Mouse (Mus musculus) testis, adult 2 months (tissue): Measurements from ENCODE around the gene Wipf2. TPM values are rescaled to one million over a fixed set of nuclear protein-coding genes. Genes with fewer than 3 reads are reported as not detected.

Experiments used
- H3K27ac ChIP-seq: fragments of 200-500 bp; 2 replicates; pipeline ENCODE4 v1.5.1; 2012; ENCODE audit warnings: low read depth, low read length; ENCODE audit not compliant: control insufficient read depth, insufficient read depth
- H3K27me3 ChIP-seq: fragments of 200-500 bp; 2 replicates; pipeline ENCODE4 v1.6.1; 2012; ENCODE audit warnings: mild to moderate bottlenecking, low read length, moderate library complexity; ENCODE audit not compliant: control insufficient read depth, insufficient read depth
- H3K36me3 ChIP-seq: fragments of 200-500 bp; 2 replicates; pipeline ENCODE4 v1.6.1; 2012; ENCODE audit warnings: mild to moderate bottlenecking, low read length; ENCODE audit not compliant: control insufficient read depth, insufficient read depth
- H3K4me1 ChIP-seq: fragments of 200-500 bp; 2 replicates; pipeline ENCODE4 v1.6.1; 2012; ENCODE audit warnings: low read length; ENCODE audit not compliant: control insufficient read depth, insufficient read depth
- H3K4me3 ChIP-seq: fragments of 200-500 bp; 2 replicates; pipeline ENCODE4 v1.5.1; 2012; ENCODE audit warnings: low read depth, mild to moderate bottlenecking, low read length, moderate library complexity, mixed read lengths; ENCODE audit not compliant: control insufficient read depth
- CTCF ChIP-seq: fragments of 200-500 bp; IDR thresholded peaks from 2 replicates; pipeline ENCODE4 v1.5.1; 2012; ENCODE audit warnings: low read depth, mild to moderate bottlenecking, inconsistent platforms, low read length, moderate library complexity; ENCODE audit not compliant: control insufficient read depth, insufficient read depth, insufficient replicate concordance
- POLR2A ChIP-seq: fragments of 200-500 bp; IDR thresholded peaks from 2 replicates; pipeline ENCODE4 v1.6.1; 2012; ENCODE audit warnings: low read depth, mild to moderate bottlenecking, inconsistent platforms, low read length, moderate library complexity; ENCODE audit not compliant: control insufficient read depth
- polyA plus RNA-seq: library from polyadenylated mRNA; depleted of rRNA; stranded (reverse); fragments of >200 nt; gene quantifications from 2 replicates; pipeline ENCODE4 v1.2.3, GENCODE M21; 2012

The Wipf2 gene
- polyA plus RNA-seq, 1 experiment, result 6.4 TPM

GRCm38 (mm10) chr11:98949958-98950460, 86.6 kb downstream of the Wipf2 start:
- Histone ChIP-seq H3K27me3 (no peaks in the 10 kb centered on the region), H3K4me1 (peaks cover 35% of the 10 kb centered on the region), H3K27ac (no peak overlapping the region), H3K4me3 (no peak overlapping the region), H3K36me3 (no peaks in the 10 kb centered on the region)
- TF ChIP-seq POLR2A, result no peak
- no peak for TF ChIP-seq CTCF

DNA sequence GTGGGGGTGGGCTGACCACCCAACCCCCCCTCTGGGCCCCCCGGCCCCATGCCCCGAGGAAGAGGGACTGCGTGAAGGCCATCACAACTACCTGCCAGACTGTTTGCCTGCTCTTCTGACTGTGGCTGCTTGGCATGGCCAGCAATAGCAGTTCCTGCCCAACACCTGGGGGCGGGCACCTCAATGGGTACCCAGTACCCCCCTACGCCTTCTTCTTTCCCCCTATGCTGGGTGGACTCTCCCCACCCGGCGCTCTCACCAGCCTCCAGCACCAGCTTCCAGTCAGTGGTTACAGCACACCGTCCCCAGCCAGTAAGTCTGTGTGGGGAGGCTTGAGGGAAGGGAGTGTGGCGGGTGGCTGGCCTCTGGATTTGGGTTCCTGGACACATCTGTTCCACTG, 87.0 kb downstream of the Wipf2 start:
- H3K36me3 ChIP-seq, result no peaks in the 10 kb centered on the region
- H3K4me1 ChIP-seq, result peaks cover 38% of the 10 kb centered on the region
- H3K27me3 ChIP-seq, result no peaks in the 10 kb centered on the region
- TF ChIP-seq POLR2A (no peak), CTCF (no peak)
- no peak overlapping the region for H3K4me3 ChIP-seq
- no peak overlapping the region for H3K27ac ChIP-seq

DNA sequence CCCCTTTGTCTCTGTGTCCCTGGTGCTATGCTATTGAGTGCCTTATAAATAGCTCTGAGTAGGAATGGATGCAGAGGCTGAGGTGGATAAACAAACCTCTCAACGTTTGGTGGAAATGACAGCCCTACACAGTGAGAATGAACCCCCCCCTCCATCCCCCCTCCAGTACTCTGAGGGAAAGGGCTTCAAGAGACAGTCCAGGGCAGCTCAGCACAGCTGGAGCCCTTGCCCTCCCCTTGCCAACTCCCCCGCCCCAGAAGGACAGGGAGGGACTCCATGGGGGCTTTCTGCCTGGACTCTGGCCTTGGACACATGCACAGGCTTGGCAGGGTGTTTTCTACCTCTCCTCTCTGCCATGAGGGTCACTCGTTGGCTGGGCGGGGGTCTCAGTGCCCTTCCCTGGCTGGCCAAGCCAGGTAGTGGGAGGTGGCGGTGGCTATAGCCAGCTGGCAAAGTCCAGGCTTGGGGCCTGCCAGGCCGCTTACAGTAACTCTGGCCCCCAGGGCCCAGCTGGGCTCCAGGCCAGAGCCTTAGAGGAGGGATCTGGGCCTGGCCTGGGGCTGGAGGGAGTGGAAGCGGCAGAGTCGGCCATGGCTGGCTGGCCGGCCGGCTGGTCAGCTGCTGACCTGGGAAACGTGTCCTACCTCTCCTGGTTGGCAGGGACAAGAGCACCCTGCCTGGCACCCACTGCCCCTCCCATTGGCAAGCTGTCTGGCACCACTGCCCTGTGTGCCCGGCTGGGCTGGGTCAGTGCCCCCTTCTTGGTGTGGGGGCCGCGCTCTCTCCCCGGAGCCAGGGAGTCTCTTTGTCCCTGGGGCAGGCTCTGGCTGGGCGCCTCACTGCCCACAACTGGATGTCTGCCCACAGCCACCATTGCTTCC, 87.8 kb downstream of the Wipf2 start:
- no peak for TF ChIP-seq POLR2A
- no peak for TF ChIP-seq CTCF
- Histone ChIP-seq H3K4me1 (peaks cover 37% of the 10 kb centered on the region), H3K27me3 (no peaks in the 10 kb centered on the region), H3K36me3 (no peaks in the 10 kb centered on the region), H3K4me3 (no peak overlapping the region), H3K27ac (peak overlapping the region; percentile 69)

DNA sequence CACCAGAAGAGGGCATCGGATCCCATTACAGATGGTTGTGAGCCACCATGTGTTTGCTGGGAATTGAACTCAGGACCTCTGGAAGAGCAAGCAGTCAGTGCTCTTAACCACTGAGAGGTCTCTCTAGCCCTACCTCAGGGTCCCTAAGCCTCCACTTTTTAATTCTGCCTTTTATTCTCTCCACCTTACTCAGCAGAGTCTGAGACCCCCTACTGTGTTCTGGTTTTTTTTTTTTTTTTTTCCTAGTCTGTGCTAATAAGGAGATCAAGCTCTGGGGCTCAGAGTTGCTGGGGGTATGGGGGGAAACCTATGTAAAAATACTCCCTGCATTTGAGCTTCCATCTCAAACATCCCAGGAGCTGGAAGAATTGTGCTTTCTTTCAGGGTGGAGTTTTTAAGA, 88.7 kb downstream of the Wipf2 start:
- Histone ChIP-seq H3K27me3 (no peaks in the 10 kb centered on the region), H3K36me3 (no peaks in the 10 kb centered on the region), H3K27ac (no peak overlapping the region), H3K4me1 (peaks cover 37% of the 10 kb centered on the region), H3K4me3 (no peak overlapping the region)
- TF ChIP-seq POLR2A (no peak), CTCF (no peak)

GRCm38 (mm10) chr11:98952736-98953135, 89.3 kb downstream of the Wipf2 start:
- H3K27me3 ChIP-seq, result no peaks in the 10 kb centered on the region
- peaks cover 37% of the 10 kb centered on the region for H3K4me1 ChIP-seq
- no peaks in the 10 kb centered on the region for H3K36me3 ChIP-seq
- no peak overlapping the region for H3K4me3 ChIP-seq
- TF ChIP-seq POLR2A, result no peak
- TF ChIP-seq CTCF, result no peak
- no peak overlapping the region for H3K27ac ChIP-seq

- H3K36me3 ChIP-seq, result no peaks in the 10 kb centered on the region
- no peaks in the 10 kb centered on the region for H3K27me3 ChIP-seq
- peaks cover 37% of the 10 kb centered on the region for H3K4me1 ChIP-seq
- no peak overlapping the region; the same call in 1 of the 2 replicates for H3K27ac ChIP-seq
- TF ChIP-seq CTCF, result no peak
- no peak for TF ChIP-seq POLR2A
- H3K4me3 ChIP-seq, result no peak overlapping the region
These were observed 89.9 kb downstream of the Wipf2 start for GRCm38 (mm10) chr11:98953361-98953760.

DNA sequence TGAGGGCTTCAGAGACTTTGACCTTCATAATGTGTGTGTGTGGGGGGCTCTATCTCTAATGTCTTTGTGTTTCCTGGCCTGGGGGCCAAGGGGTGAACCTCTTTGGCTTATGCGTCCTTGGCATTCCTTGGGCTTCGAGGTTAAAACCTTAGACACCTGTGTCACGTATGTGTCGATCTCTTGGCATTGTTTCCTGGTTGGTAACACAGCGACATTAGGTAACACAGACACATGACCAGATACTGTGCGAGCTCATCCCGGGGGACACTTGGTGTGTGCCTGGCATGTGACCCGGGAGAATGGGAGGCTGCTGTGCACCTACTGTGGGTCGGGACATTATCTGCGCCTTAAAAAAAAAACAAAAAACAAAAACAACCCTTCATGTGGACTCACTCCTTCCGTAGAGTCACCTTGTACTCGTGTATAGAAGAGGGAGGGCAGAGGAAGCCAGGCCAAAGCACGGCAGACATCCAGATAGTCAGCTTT, 90.4 kb downstream of the Wipf2 start:
- H3K4me3 ChIP-seq, result no peak overlapping the region
- TF ChIP-seq POLR2A (no peak), CTCF (no peak)
- no peaks in the 10 kb centered on the region for H3K27me3 ChIP-seq
- no peaks in the 10 kb centered on the region for H3K36me3 ChIP-seq
- peak overlapping the region; percentile 81 for H3K27ac ChIP-seq
- H3K4me1 ChIP-seq, result peaks cover 37% of the 10 kb centered on the region
